Mouse (Mus musculus) myocyte (in vitro differentiated cells): ENCODE measurements around the gene Adipor1. TPM values are rescaled to one million over a fixed set of nuclear protein-coding genes. Genes with fewer than 3 reads are reported as not detected.

Experiments used
- H3K27me3 ChIP-seq: one replicate; pipeline ENCODE4 v1.6.1; 2011; ENCODE audit not compliant: control insufficient read depth, insufficient read depth, insufficient read length
- H3K36me3 ChIP-seq: one replicate; pipeline ENCODE4 v1.6.1; 2011; ENCODE audit not compliant: control insufficient read depth, insufficient read depth
- H3K4me2 ChIP-seq: one replicate; pipeline ENCODE4 v1.6.1; 2011; ENCODE audit warnings: low read depth, control low read depth
- H3K4me3 ChIP-seq: one replicate; pipeline ENCODE4 v1.5.1; 2011; ENCODE audit warnings: mild to moderate bottlenecking, control low read depth, moderate library complexity
- H3K79me2 ChIP-seq: one replicate; pipeline ENCODE4 v1.6.1; 2011; ENCODE audit not compliant: control insufficient read depth, insufficient read depth
- H3ac ChIP-seq: one replicate; pipeline ENCODE4 v1.6.1; 2011; ENCODE audit not compliant: control insufficient read depth, insufficient read length
- CEBPB ChIP-seq: IDR thresholded peaks from 2 replicates; pipeline ENCODE4 v1.6.1; 2011; ENCODE audit warnings: mild to moderate bottlenecking, moderate library complexity; ENCODE audit not compliant: poor library complexity, insufficient read depth, severe bottlenecking
- E2F4 ChIP-seq: IDR thresholded peaks from one replicate; pipeline ENCODE4 v1.6.1; 2011; ENCODE audit warnings: mild to moderate bottlenecking, control low read depth, moderate library complexity; ENCODE audit not compliant: insufficient read depth
- MAX ChIP-seq: IDR thresholded peaks from one replicate; pipeline ENCODE4 v1.6.1; 2011; ENCODE audit warnings: low read depth, mild to moderate bottlenecking, control low read depth
- MYOD1 ChIP-seq, 3 experiments: IDR thresholded peaks; one replicate each; pipeline ENCODE4 v1.6.1; 2011; ENCODE audit warnings: control low read depth in 2 of 3, low read depth in 2 of 3, mild to moderate bottlenecking in 2 of 3, moderate library complexity in 1 of 3; ENCODE audit not compliant: insufficient read length in 2 of 3, control insufficient read depth in 1 of 3
- MYOG ChIP-seq, 3 experiments: IDR thresholded peaks; one replicate each; pipeline ENCODE4 v1.6.1; 2011; ENCODE audit warnings: control low read depth in 2 of 3, low read depth in 2 of 3, mild to moderate bottlenecking in 2 of 3; ENCODE audit not compliant: insufficient read length in 2 of 3, control insufficient read depth in 1 of 3, insufficient read depth in 1 of 3
- POLR2A ChIP-seq: IDR thresholded peaks from one replicate; pipeline ENCODE4 v1.6.1; 2011; ENCODE audit warnings: low read depth, mild to moderate bottlenecking, control low read depth, moderate library complexity; ENCODE audit not compliant: insufficient read length
- POLR2AphosphoS2 ChIP-seq: IDR thresholded peaks from one replicate; pipeline ENCODE4 v1.6.1; 2011; ENCODE audit warnings: low read depth, control low read depth; ENCODE audit not compliant: insufficient read length
- REST ChIP-seq: IDR thresholded peaks from one replicate; pipeline ENCODE4 v1.6.1; 2011; ENCODE audit warnings: mild to moderate bottlenecking, control low read depth, moderate library complexity; ENCODE audit not compliant: insufficient read depth, insufficient read length
- SRF ChIP-seq: IDR thresholded peaks from one replicate; pipeline ENCODE4 v1.6.1; 2011; ENCODE audit warnings: low read depth; ENCODE audit not compliant: control insufficient read depth, insufficient read length
- TCF12 ChIP-seq: IDR thresholded peaks from one replicate; pipeline ENCODE4 v1.6.1; 2011; ENCODE audit warnings: mild to moderate bottlenecking, control low read depth; ENCODE audit not compliant: poor library complexity, insufficient read depth, severe bottlenecking
- TCF3 ChIP-seq: IDR thresholded peaks from one replicate; pipeline ENCODE4 v1.6.1; 2011; ENCODE audit warnings: low read depth, control low read depth; ENCODE audit not compliant: insufficient read length
- USF1 ChIP-seq: IDR thresholded peaks from one replicate; pipeline ENCODE4 v1.6.1; 2011; ENCODE audit warnings: low read depth, mild to moderate bottlenecking, control low read depth, moderate library complexity
- polyA plus RNA-seq: library from polyadenylated mRNA; unstranded; fragments of >200 nt; fragmentation: generic; extraction: Trizol; gene quantifications from one replicate; pipeline ENCODE4 v1.2.1, GENCODE M21; 2012; ENCODE audit warnings: missing spikeins

Adipor1 gene
- polyA plus RNA-seq, 1 experiment: 87.9 TPM

DNA sequence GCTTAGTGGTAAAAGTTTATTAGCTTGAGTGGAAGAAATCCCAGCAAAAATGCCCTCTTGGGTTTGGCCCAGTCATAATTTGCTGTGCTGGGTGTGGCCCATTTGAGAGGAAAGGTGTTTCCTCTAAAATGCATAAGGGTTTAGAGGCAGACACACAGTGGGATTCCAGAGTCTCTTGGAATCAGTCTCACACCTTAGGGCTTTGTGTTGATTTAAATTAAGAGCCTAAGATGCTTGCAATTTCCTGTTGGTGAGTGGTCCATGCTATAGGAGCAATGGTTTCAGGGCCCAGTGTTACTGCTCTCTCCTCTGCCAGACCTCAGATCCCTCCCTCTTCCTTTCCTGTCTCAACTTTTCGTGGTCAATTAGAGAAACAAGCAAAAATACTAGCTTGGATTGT is 4.0 kb downstream of the Adipor1 start:
- H3K27me3 ChIP-seq: no peaks in the 10 kb centered on the region
- no peak overlapping the region for H3ac ChIP-seq
- peaks cover 6% of the 10 kb centered on the region for H3K36me3 ChIP-seq
- TF ChIP-seq POLR2AphosphoS2 (no peak), MAX (no peak), SRF (no peak), E2F4 (no peak), MYOG (IDR thresholded peaks at IDR 0.05; ENCODE audit: control insufficient read depth in 1 of 3, insufficient read depth in 1 of 3, insufficient read length in 2 of 3, low read depth in 2 of 3) (no peak), MYOD1 (IDR thresholded peaks at IDR 0.05; ENCODE audit: control insufficient read depth in 1 of 3, insufficient read length in 2 of 3, low read depth in 2 of 3) (no peak), POLR2A (no peak), USF1 (no peak), REST (no peak), TCF3 (no peak)
- peaks cover 71% of the 10 kb centered on the region for H3K79me2 ChIP-seq
- no peak overlapping the region for H3K4me3 ChIP-seq
- peak overlapping the region; percentile 34 for H3K4me2 ChIP-seq

- TF ChIP-seq CEBPB (no peak), MAX (no peak), USF1 (no peak), E2F4 (no peak), TCF3 (no peak), POLR2A (no peak), POLR2AphosphoS2 (no peak), REST (no peak), SRF (no peak), MYOD1 (IDR thresholded peaks at IDR 0.05; ENCODE audit: control insufficient read depth in 1 of 3, insufficient read length in 2 of 3, low read depth in 2 of 3) (no peak), MYOG (IDR thresholded peaks at IDR 0.05; ENCODE audit: control insufficient read depth in 1 of 3, insufficient read depth in 1 of 3, insufficient read length in 2 of 3, low read depth in 2 of 3) (no peak), TCF12 (no peak)
- Histone ChIP-seq H3K4me3 (no peak overlapping the region), H3K79me2 (peaks cover 71% of the 10 kb centered on the region), H3K4me2 (peak overlapping the region; percentile 34), H3ac (no peak overlapping the region), H3K36me3 (peaks cover 13% of the 10 kb centered on the region), H3K27me3 (no peaks in the 10 kb centered on the region)
Observed at GRCm38 (mm10) chr1:134419751-134420458, 4.7 kb downstream of the Adipor1 start.

GRCm38 (mm10) chr1:134423911-134424310 is 8.7 kb downstream of the Adipor1 start:
- no peak for TF ChIP-seq E2F4
- TF ChIP-seq POLR2A: no peak
- no peak for TF ChIP-seq POLR2AphosphoS2
- no peak for TF ChIP-seq CEBPB
- no peak for TF ChIP-seq TCF12
- TF ChIP-seq SRF: no peak
- no peak for TF ChIP-seq MYOG (IDR thresholded peaks at IDR 0.05; ENCODE audit: control insufficient read depth in 1 of 3, insufficient read depth in 1 of 3, insufficient read length in 2 of 3, low read depth in 2 of 3)
- no peak for TF ChIP-seq REST
- TF ChIP-seq MAX: no peak
- no peak for TF ChIP-seq TCF3
- no peak for TF ChIP-seq USF1
- no peak for TF ChIP-seq MYOD1 (IDR thresholded peaks at IDR 0.05; ENCODE audit: control insufficient read depth in 1 of 3, insufficient read length in 2 of 3, low read depth in 2 of 3)
- H3K4me3 ChIP-seq: no peak overlapping the region
- no peak overlapping the region for H3ac ChIP-seq
- no peaks in the 10 kb centered on the region for H3K27me3 ChIP-seq
- H3K36me3 ChIP-seq: peaks cover 48% of the 10 kb centered on the region
- H3K4me2 ChIP-seq: no peak overlapping the region
- peaks cover 37% of the 10 kb centered on the region for H3K79me2 ChIP-seq

DNA sequence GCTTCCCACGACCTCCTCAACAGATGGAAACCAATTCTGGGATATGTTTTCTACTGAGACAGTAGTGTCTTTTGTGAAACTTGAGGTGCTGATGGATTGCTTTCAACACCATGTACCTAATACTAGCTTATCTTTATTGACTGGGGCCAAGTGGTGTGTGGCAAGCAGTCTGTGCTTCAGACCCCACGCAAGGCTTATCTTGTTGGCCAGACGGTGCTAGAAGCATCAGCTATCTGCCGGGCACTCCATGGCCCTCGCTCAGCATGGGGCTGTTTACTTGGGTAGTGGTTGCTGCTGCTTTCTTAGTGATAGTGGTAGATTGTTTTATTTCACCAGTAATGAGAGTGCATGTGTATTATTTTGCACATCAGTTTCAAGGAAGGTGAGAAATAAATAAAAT is 11.1 kb downstream of the Adipor1 start:
- peaks cover 65% of the 10 kb centered on the region for H3K36me3 ChIP-seq
- no peaks in the 10 kb centered on the region for H3K27me3 ChIP-seq
- H3K4me2 ChIP-seq: no peak overlapping the region
- peaks cover 13% of the 10 kb centered on the region for H3K79me2 ChIP-seq
- no peak overlapping the region for H3K4me3 ChIP-seq
- no peak overlapping the region for H3ac ChIP-seq
- TF ChIP-seq REST (no peak), MYOG (IDR thresholded peaks at IDR 0.05; ENCODE audit: control insufficient read depth in 1 of 3, insufficient read depth in 1 of 3, insufficient read length in 2 of 3, low read depth in 2 of 3) (no peak), SRF (no peak), E2F4 (no peak), POLR2AphosphoS2 (no peak), TCF12 (no peak), TCF3 (no peak), MAX (no peak), USF1 (no peak)

DNA sequence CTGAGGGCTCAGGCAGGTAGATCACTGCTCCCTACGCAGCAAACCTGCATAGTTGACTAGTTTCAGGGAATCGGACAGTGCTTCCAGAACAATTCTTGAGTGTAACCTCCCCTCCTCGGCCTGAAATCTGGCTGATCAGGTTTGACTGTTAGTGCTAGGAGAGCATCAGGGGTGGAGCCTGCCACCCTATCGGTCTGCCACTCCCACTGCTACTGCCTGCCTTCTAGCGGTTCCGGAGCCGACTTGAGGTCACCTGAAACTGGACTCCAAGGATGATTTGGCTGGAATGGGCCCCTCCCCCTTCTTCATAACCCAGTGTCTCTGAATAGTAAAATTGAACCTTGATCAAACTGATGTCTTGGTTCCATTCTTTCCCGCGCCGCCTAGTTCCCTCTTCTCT is 17.8 kb downstream of the Adipor1 start:
- H3ac ChIP-seq: no peak overlapping the region
- no peak overlapping the region for H3K4me3 ChIP-seq
- H3K79me2 ChIP-seq: no peaks in the 10 kb centered on the region
- peaks cover 28% of the 10 kb centered on the region for H3K36me3 ChIP-seq
- no peak overlapping the region for H3K4me2 ChIP-seq
- H3K27me3 ChIP-seq: no peaks in the 10 kb centered on the region
- no peak for TF ChIP-seq TCF12
- no peak for TF ChIP-seq REST
- no peak for TF ChIP-seq MYOG (IDR thresholded peaks at IDR 0.05; ENCODE audit: control insufficient read depth in 1 of 3, insufficient read depth in 1 of 3, insufficient read length in 2 of 3, low read depth in 2 of 3)
- TF ChIP-seq POLR2A: no peak
- no peak for TF ChIP-seq SRF
- TF ChIP-seq POLR2AphosphoS2: no peak
- no peak for TF ChIP-seq USF1
- no peak for TF ChIP-seq MYOD1 (IDR thresholded peaks at IDR 0.05; ENCODE audit: control insufficient read depth in 1 of 3, insufficient read length in 2 of 3, low read depth in 2 of 3)
- no peak for TF ChIP-seq TCF3
- TF ChIP-seq E2F4: no peak
- no peak for TF ChIP-seq MAX
- no peak for TF ChIP-seq CEBPB
